Mouse (Mus musculus) erythroblast, adult 5-6 weeks (primary cell): ENCODE data around the gene Prcc. TPM values are rescaled to one million over a fixed set of nuclear protein-coding genes. Genes with fewer than 3 reads are reported as not detected.

Experiments
- total RNA-seq, 2 experiments: library from RNA; stranded (forward) in 1 of 2; stranded (reverse) in 1 of 2; fragments of 150-400 nt in 1 of 2; fragments of 200-764, 138-1000 nt in 1 of 2; gene quantifications; 2 replicates each; pipeline versions ENCODE4 v1.2.3 to v1.2.4; 2015 to 2017; ENCODE audit warnings: low replicate concordance in 2 of 2

Gene Prcc
- total RNA-seq, 2 experiments from 2014 or later: 14.8 to 17.8 TPM

Other genes with a start within 250 kb of the Prcc start
- gene Lrrc71, start 137.0 kb downstream of the Prcc start, total RNA-seq (2015; ENCODE audit: low replicate concordance): not detected in 2 replicates
- not detected in 2 replicates for gene Lrrc71, start 137.0 kb downstream of the Prcc start, total RNA-seq (2017; ENCODE audit: low replicate concordance)
- not detected in 2 replicates for gene Ntrk1, start 90.4 kb downstream of the Prcc start, total RNA-seq (2015; ENCODE audit: low replicate concordance)
- not detected in 2 replicates for gene Ntrk1, start 90.4 kb downstream of the Prcc start, total RNA-seq (2017; ENCODE audit: low replicate concordance)
- gene Insrr, start 88.7 kb downstream of the Prcc start, total RNA-seq (2015; ENCODE audit: low replicate concordance): not detected in 2 replicates
- not detected in 2 replicates for gene Insrr, start 88.7 kb downstream of the Prcc start, total RNA-seq (2017; ENCODE audit: low replicate concordance)
- gene Pear1, start 61.3 kb downstream of the Prcc start, total RNA-seq (2015; ENCODE audit: low replicate concordance): 0.63 and 1.9 TPM in 2 replicates
- gene Pear1, start 61.3 kb downstream of the Prcc start, total RNA-seq (2017; ENCODE audit: low replicate concordance): 0.42 TPM in 1 of 2 replicates, not detected in the other
- gene Sh2d2a, start 38.9 kb downstream of the Prcc start, total RNA-seq (2015; ENCODE audit: low replicate concordance): not detected in 2 replicates
- gene Sh2d2a, start 38.9 kb downstream of the Prcc start, total RNA-seq (2017; ENCODE audit: low replicate concordance): not detected in 2 replicates
- gene Hdgf, start 20.7 kb upstream of the Prcc start, total RNA-seq (2015; ENCODE audit: low replicate concordance): 99.5 and 116 TPM in 2 replicates
- 131 and 168 TPM in 2 replicates for gene Hdgf, start 20.7 kb upstream of the Prcc start, total RNA-seq (2017; ENCODE audit: low replicate concordance)
- 24.0 and 39.1 TPM in 2 replicates for gene Mrpl24, start 33.9 kb upstream of the Prcc start, total RNA-seq (2015; ENCODE audit: low replicate concordance)
- 16.0 and 23.0 TPM in 2 replicates for gene Mrpl24, start 33.9 kb upstream of the Prcc start, total RNA-seq (2017; ENCODE audit: low replicate concordance)
- gene Isg20l2, start 44.7 kb upstream of the Prcc start, total RNA-seq (2015; ENCODE audit: low replicate concordance): 8.6 and 10.7 TPM in 2 replicates
- gene Isg20l2, start 44.7 kb upstream of the Prcc start, total RNA-seq (2017; ENCODE audit: low replicate concordance): 5.6 and 11.6 TPM in 2 replicates
- 0.58 and 1.7 TPM in 2 replicates for gene Rrnad1, start 45.1 kb upstream of the Prcc start, total RNA-seq (2015; ENCODE audit: low replicate concordance)
- 2.4 and 3.2 TPM in 2 replicates for gene Rrnad1, start 45.1 kb upstream of the Prcc start, total RNA-seq (2017; ENCODE audit: low replicate concordance)
- gene Crabp2, start 63.1 kb upstream of the Prcc start, total RNA-seq (2015; ENCODE audit: low replicate concordance): not detected in 2 replicates
- gene Crabp2, start 63.1 kb upstream of the Prcc start, total RNA-seq (2017; ENCODE audit: low replicate concordance): not detected in 2 replicates
- gene Nes, start 85.5 kb upstream of the Prcc start, total RNA-seq (2015; ENCODE audit: low replicate concordance): not detected in 2 replicates
- gene Nes, start 85.5 kb upstream of the Prcc start, total RNA-seq (2017; ENCODE audit: low replicate concordance): 0.42 TPM in 1 of 2 replicates, not detected in the other
- gene Bcan, start 114.6 kb upstream of the Prcc start, total RNA-seq (2015; ENCODE audit: low replicate concordance): not detected in 2 replicates
- gene Bcan, start 114.6 kb upstream of the Prcc start, total RNA-seq (2017; ENCODE audit: low replicate concordance): not detected in 2 replicates
- not detected in 2 replicates for gene Hapln2, start 142.0 kb upstream of the Prcc start, total RNA-seq (2015; ENCODE audit: low replicate concordance)
- gene Hapln2, start 142.0 kb upstream of the Prcc start, total RNA-seq (2017; ENCODE audit: low replicate concordance): not detected in 2 replicates
- gene Gpatch4, start 157.5 kb upstream of the Prcc start, total RNA-seq (2015; ENCODE audit: low replicate concordance): 2.9 and 4.6 TPM in 2 replicates
- gene Gpatch4, start 157.5 kb upstream of the Prcc start, total RNA-seq (2017; ENCODE audit: low replicate concordance): 4.7 and 7.2 TPM in 2 replicates
- gene Naxe, start 172.9 kb upstream of the Prcc start, total RNA-seq (2015; ENCODE audit: low replicate concordance): 8.8 and 14.2 TPM in 2 replicates
- gene Naxe, start 172.9 kb upstream of the Prcc start, total RNA-seq (2017; ENCODE audit: low replicate concordance): 5.0 and 6.0 TPM in 2 replicates
- gene Ttc24, start 192.7 kb upstream of the Prcc start, total RNA-seq (2015; ENCODE audit: low replicate concordance): not detected in 2 replicates
- not detected in 2 replicates for gene Ttc24, start 192.7 kb upstream of the Prcc start, total RNA-seq (2017; ENCODE audit: low replicate concordance)
- gene Iqgap3, start 196.4 kb upstream of the Prcc start, total RNA-seq (2015; ENCODE audit: low replicate concordance): 6.5 and 6.7 TPM in 2 replicates
- gene Iqgap3, start 196.4 kb upstream of the Prcc start, total RNA-seq (2017; ENCODE audit: low replicate concordance): 6.8 and 25.6 TPM in 2 replicates